Mouse (Mus musculus): ENCODE measurements around the gene Ythdf1. TPM values are rescaled to one million over a fixed set of nuclear protein-coding genes. Genes with fewer than 3 reads are reported as not detected.

Ythdf1 gene
- total and polyA plus RNA-seq, 3 experiments: 36.8 to 72.2 TPM; not detected in 1

Other genes with a start within 250 kb of the Ythdf1 start
- 27.9 and 30.1 TPM in 2 replicates for gene Dido1, start 210.9 kb downstream of the Ythdf1 start, total RNA-seq (2012; rRNA removed)
- 10 to 100 TPM; 17.8 to 35.1 TPM for gene Dido1, start 210.9 kb downstream of the Ythdf1 start, polyA plus RNA-seq (2012; ENCODE audit: insufficient read depth in 1 of 2, insufficient read length in 2 of 2, low read depth in 1 of 2, low replicate concordance in 2 of 2, missing spikeins in 1 of 2)
- gene Gid8, start 210.8 kb downstream of the Ythdf1 start, total RNA-seq (2012; rRNA removed): 42.7 and 52.8 TPM in 2 replicates
- 10 to 100 TPM in 1 of 2 experiments, not detected in 1; 65.5 TPM for gene Gid8, start 210.8 kb downstream of the Ythdf1 start, polyA plus RNA-seq (2012; ENCODE audit: insufficient read depth in 1 of 2, insufficient read length in 2 of 2, low read depth in 1 of 2, low replicate concordance in 2 of 2, missing spikeins in 1 of 2)
- gene Slc17a9, start 195.7 kb downstream of the Ythdf1 start, total RNA-seq (2012; rRNA removed): 6.5 and 6.7 TPM in 2 replicates
- gene Slc17a9, start 195.7 kb downstream of the Ythdf1 start, polyA plus RNA-seq (2012; ENCODE audit: insufficient read depth in 1 of 2, insufficient read length in 2 of 2, low read depth in 1 of 2, low replicate concordance in 2 of 2, missing spikeins in 1 of 2): 10 to 100 TPM in 1 of 2 experiments, not detected in 1; 16.1 TPM
- gene Bhlhe23, start 144.0 kb downstream of the Ythdf1 start, total RNA-seq (2012; rRNA removed): not detected in 2 replicates
- gene Bhlhe23, start 144.0 kb downstream of the Ythdf1 start, polyA plus RNA-seq (2012; ENCODE audit: insufficient read depth in 1 of 2, insufficient read length in 2 of 2, low read depth in 1 of 2, low replicate concordance in 2 of 2, missing spikeins in 1 of 2): not detected
- gene Birc7, start 8.1 kb upstream of the Ythdf1 start, total RNA-seq (2012; rRNA removed): not detected in 2 replicates
- not detected for gene Birc7, start 8.1 kb upstream of the Ythdf1 start, polyA plus RNA-seq (2012; ENCODE audit: insufficient read depth in 1 of 2, insufficient read length in 2 of 2, low read depth in 1 of 2, low replicate concordance in 2 of 2, missing spikeins in 1 of 2)
- gene Nkain4, start 33.8 kb upstream of the Ythdf1 start, total RNA-seq (2012; rRNA removed): not detected in 2 replicates
- not detected for gene Nkain4, start 33.8 kb upstream of the Ythdf1 start, polyA plus RNA-seq (2012; ENCODE audit: insufficient read depth in 1 of 2, insufficient read length in 2 of 2, low read depth in 1 of 2, low replicate concordance in 2 of 2, missing spikeins in 1 of 2)
- gene Arfgap1, start 46.3 kb upstream of the Ythdf1 start, total RNA-seq (2012; rRNA removed): 39.3 and 50.5 TPM in 2 replicates
- gene Arfgap1, start 46.3 kb upstream of the Ythdf1 start, polyA plus RNA-seq (2012; ENCODE audit: insufficient read depth in 1 of 2, insufficient read length in 2 of 2, low read depth in 1 of 2, low replicate concordance in 2 of 2, missing spikeins in 1 of 2): 10 to 100 TPM in 1 of 2 experiments, not detected in 1; 57.1 TPM
- gene Col20a1, start 65.6 kb upstream of the Ythdf1 start, total RNA-seq (2012; rRNA removed): 0.13 and 0.23 TPM in 2 replicates
- gene Col20a1, start 65.6 kb upstream of the Ythdf1 start, polyA plus RNA-seq (2012; ENCODE audit: insufficient read depth in 1 of 2, insufficient read length in 2 of 2, low read depth in 1 of 2, low replicate concordance in 2 of 2, missing spikeins in 1 of 2): under 1 TPM in 1 of 2 experiments, not detected in 1; 0.40 TPM
- 0.03 and 0.12 TPM in 2 replicates for gene Chrna4, start 122.6 kb upstream of the Ythdf1 start, total RNA-seq (2012; rRNA removed)
- not detected for gene Chrna4, start 122.6 kb upstream of the Ythdf1 start, polyA plus RNA-seq (2012; ENCODE audit: insufficient read depth in 1 of 2, insufficient read length in 2 of 2, low read depth in 1 of 2, low replicate concordance in 2 of 2, missing spikeins in 1 of 2)
- gene Kcnq2, start 214.4 kb upstream of the Ythdf1 start, total RNA-seq (2012; rRNA removed): 0.13 and 0.19 TPM in 2 replicates
- gene Kcnq2, start 214.4 kb upstream of the Ythdf1 start, polyA plus RNA-seq (2012; ENCODE audit: insufficient read depth in 1 of 2, insufficient read length in 2 of 2, low read depth in 1 of 2, low replicate concordance in 2 of 2, missing spikeins in 1 of 2): under 1 TPM in 1 of 2 experiments, not detected in 1; 0.57 TPM
- not detected in 2 replicates for gene Eef1a2, start 236.1 kb upstream of the Ythdf1 start, total RNA-seq (2012; rRNA removed)
- gene Eef1a2, start 236.1 kb upstream of the Ythdf1 start, polyA plus RNA-seq (2012; ENCODE audit: insufficient read depth in 1 of 2, insufficient read length in 2 of 2, low read depth in 1 of 2, low replicate concordance in 2 of 2, missing spikeins in 1 of 2): not detected